Mouse (Mus musculus): ENCODE data around the gene Gpi1. TPM values are rescaled to one million over a fixed set of nuclear protein-coding genes. Genes with fewer than 3 reads are reported as not detected.

The Gpi1 gene
- 268 and 277 TPM in 2 replicates for polyA plus RNA-seq (2015; fragmentation: Nextera tagmentation; extraction: Ambion mirVana)

- H3K36me3 ChIP-seq = peaks cover 36% of the 10 kb centered on the region
- H3K27ac ChIP-seq = peak within 1 kb of the TSS; percentile 84
- peak within 1 kb of the TSS; percentile 79 for H3K4me3 ChIP-seq
- peak within 1 kb of the TSS; percentile 92 for H3K4me2 ChIP-seq (replicated peaks)
- peak; percentile 74 for ATAC-seq (ENCODE audit: low FRiP score, low read depth)
- no peaks in the 10 kb centered on the region for H3K27me3 ChIP-seq
- no peaks in the 10 kb centered on the region for H3K9me3 ChIP-seq
- under 1% methylated on average over 39 of the region's 39 CpGs for WGBS
- peak within 1 kb of the TSS; percentile 82 for H3K9ac ChIP-seq
- peaks cover 42% of the 10 kb centered on the region for H3K4me1 ChIP-seq
Observed at GRCm38 (mm10) chr7:34230116-34230515, at the start of gene Gpi1. TSS of gene Gpi1 (minus strand) at chr7:34230336.

GRCm38 (mm10) chr7:34277656-34278055 lies 47.5 kb upstream of the Gpi1 start:
- 79% methylated on average over 2 of the region's 2 CpGs for WGBS
- Histone ChIP-seq H3K9ac (no peak overlapping the region), H3K27me3 (no peaks in the 10 kb centered on the region), H3K36me3 (peaks cover 17% of the 10 kb centered on the region), H3K4me1 (peaks cover 7% of the 10 kb centered on the region), H3K27ac (no peak overlapping the region), H3K9me3 (no peaks in the 10 kb centered on the region), H3K4me2 (replicated peaks) (no peak overlapping the region), H3K4me3 (no peak overlapping the region)
- ATAC-seq (ENCODE audit: low FRiP score, low read depth) = no peak

GRCm38 (mm10) chr7:34276066-34276465 lies 45.9 kb upstream of the Gpi1 start:
- no peak for ATAC-seq (ENCODE audit: low FRiP score, low read depth)
- no peaks in the 10 kb centered on the region for H3K27me3 ChIP-seq
- no peak overlapping the region for H3K4me2 ChIP-seq (replicated peaks)
- H3K4me1 ChIP-seq = peaks cover 7% of the 10 kb centered on the region
- H3K4me3 ChIP-seq = no peak overlapping the region
- H3K9ac ChIP-seq = no peak overlapping the region
- no peak overlapping the region for H3K27ac ChIP-seq
- 92% methylated on average over 3 of the region's 3 CpGs for WGBS
- H3K36me3 ChIP-seq = peaks cover 11% of the 10 kb centered on the region
- H3K9me3 ChIP-seq = no peaks in the 10 kb centered on the region

GRCm38 (mm10) chr7:34272465-34272864 lies 42.3 kb upstream of the Gpi1 start:
- Histone ChIP-seq H3K4me2 (replicated peaks) (no peak overlapping the region), H3K36me3 (peaks cover 11% of the 10 kb centered on the region), H3K27ac (no peak overlapping the region), H3K4me3 (no peak overlapping the region), H3K9ac (no peak overlapping the region), H3K9me3 (no peaks in the 10 kb centered on the region), H3K4me1 (peaks cover 29% of the 10 kb centered on the region), H3K27me3 (no peaks in the 10 kb centered on the region)
- WGBS = 61% methylated on average over 4 of the region's 4 CpGs
- ATAC-seq (ENCODE audit: low FRiP score, low read depth) = no peak

- peaks cover 3% of the 10 kb centered on the region for H3K36me3 ChIP-seq
- no peak overlapping the region for H3K9ac ChIP-seq
- peak; percentile 69 for ATAC-seq (ENCODE audit: low FRiP score, low read depth)
- no peaks in the 10 kb centered on the region for H3K9me3 ChIP-seq
- H3K27ac ChIP-seq = peak overlapping the region; percentile 81
- H3K4me2 ChIP-seq (replicated peaks) = 0 out of 2 replicates have a peak overlapping the region, but pooled peaks have one; percentile 1
- H3K27me3 ChIP-seq = no peaks in the 10 kb centered on the region
- WGBS = 24% methylated on average over 1 of the region's 1 CpGs
- H3K4me1 ChIP-seq = peaks cover 31% of the 10 kb centered on the region
- H3K4me3 ChIP-seq = no peak overlapping the region
Observed at GRCm38 (mm10) chr7:34268463-34268862, 38.3 kb upstream of the Gpi1 start.

GRCm38 (mm10) chr7:34266421-34266820 lies 36.3 kb upstream of the Gpi1 start:
- ATAC-seq (ENCODE audit: low FRiP score, low read depth) = no peak
- H3K27ac ChIP-seq = no peak overlapping the region

GRCm38 (mm10) chr7:34265876-34266346 lies 35.8 kb upstream of the Gpi1 start:
- WGBS = 64% methylated on average over 5 of the region's 5 CpGs
- ATAC-seq (ENCODE audit: low FRiP score, low read depth) = no peak
- H3K9ac ChIP-seq = no peak overlapping the region
- H3K9me3 ChIP-seq = no peaks in the 10 kb centered on the region
- H3K4me2 ChIP-seq (replicated peaks) = no peak overlapping the region
- no peak overlapping the region for H3K27ac ChIP-seq
- peaks cover 31% of the 10 kb centered on the region for H3K4me1 ChIP-seq
- peaks cover 20% of the 10 kb centered on the region for H3K36me3 ChIP-seq
- H3K4me3 ChIP-seq = no peak overlapping the region
- H3K27me3 ChIP-seq = no peaks in the 10 kb centered on the region

More at GRCm38 (mm10) chr7:34266421-34266820, 36.3 kb upstream of the Gpi1 start:
- H3K36me3 ChIP-seq = peaks cover 19% of the 10 kb centered on the region
- peaks cover 31% of the 10 kb centered on the region for H3K4me1 ChIP-seq
- H3K27me3 ChIP-seq = no peaks in the 10 kb centered on the region
- no peak overlapping the region for H3K4me3 ChIP-seq
- no peaks in the 10 kb centered on the region for H3K9me3 ChIP-seq
- H3K4me2 ChIP-seq (replicated peaks) = no peak overlapping the region
- no peak overlapping the region for H3K9ac ChIP-seq

GRCm38 (mm10) chr7:34263437-34263836 lies 33.3 kb upstream of the Gpi1 start:
- no peaks in the 10 kb centered on the region for H3K27me3 ChIP-seq
- WGBS = 91% methylated on average over 5 of the region's 5 CpGs
- H3K27ac ChIP-seq = no peak overlapping the region; the same call in 1 of the 2 replicates
- H3K4me3 ChIP-seq = no peak overlapping the region
- no peak for ATAC-seq (ENCODE audit: low FRiP score, low read depth)
- no peak overlapping the region for H3K4me2 ChIP-seq (replicated peaks)
- H3K9me3 ChIP-seq = no peaks in the 10 kb centered on the region
- H3K36me3 ChIP-seq = peaks cover 25% of the 10 kb centered on the region
- H3K4me1 ChIP-seq = peaks cover 24% of the 10 kb centered on the region
- H3K9ac ChIP-seq = no peak overlapping the region

- Histone ChIP-seq H3K9ac (no peak overlapping the region), H3K4me1 (peaks cover 24% of the 10 kb centered on the region), H3K9me3 (no peaks in the 10 kb centered on the region), H3K27me3 (no peaks in the 10 kb centered on the region), H3K27ac (peak overlapping the region; percentile 55; the same call in 1 of the 2 replicates), H3K4me2 (replicated peaks) (no peak overlapping the region), H3K36me3 (peaks cover 56% of the 10 kb centered on the region), H3K4me3 (no peak overlapping the region)
- peak; percentile 81; the same call in 1 of the 2 replicates for ATAC-seq (ENCODE audit: low FRiP score, low read depth)
- 30% methylated on average over 1 of the region's 1 CpGs for WGBS
Observed at GRCm38 (mm10) chr7:34258407-34258806, 28.3 kb upstream of the Gpi1 start.

- 67% methylated on average over 9 of the region's 9 CpGs for WGBS
- no peaks in the 10 kb centered on the region for H3K9me3 ChIP-seq
- H3K36me3 ChIP-seq = peaks cover 56% of the 10 kb centered on the region
- ATAC-seq (ENCODE audit: low FRiP score, low read depth) = no peak
- H3K4me2 ChIP-seq (replicated peaks) = no peak overlapping the region
- no peaks in the 10 kb centered on the region for H3K27me3 ChIP-seq
- no peak overlapping the region for H3K4me3 ChIP-seq
- no peak overlapping the region for H3K9ac ChIP-seq
- H3K4me1 ChIP-seq = peaks cover 24% of the 10 kb centered on the region
- peak overlapping the region; percentile 55; the same call in 1 of the 2 replicates for H3K27ac ChIP-seq
Observed at GRCm38 (mm10) chr7:34257279-34257678, 27.1 kb upstream of the Gpi1 start.

GRCm38 (mm10) chr7:34255916-34256315 lies 25.8 kb upstream of the Gpi1 start:
- Histone ChIP-seq H3K27ac (no peak overlapping the region), H3K4me1 (peaks cover 24% of the 10 kb centered on the region), H3K36me3 (peaks cover 53% of the 10 kb centered on the region), H3K4me3 (no peak overlapping the region), H3K9ac (no peak overlapping the region), H3K4me2 (replicated peaks) (no peak overlapping the region), H3K9me3 (no peaks in the 10 kb centered on the region), H3K27me3 (no peaks in the 10 kb centered on the region)
- ATAC-seq (ENCODE audit: low FRiP score, low read depth) = no peak
- WGBS = 94% methylated on average over 1 of the region's 1 CpGs

- 71% methylated on average over 3 of the region's 3 CpGs for WGBS
- Histone ChIP-seq H3K36me3 (peaks cover 59% of the 10 kb centered on the region), H3K9me3 (no peaks in the 10 kb centered on the region), H3K4me3 (no peak overlapping the region), H3K27ac (no peak overlapping the region), H3K27me3 (no peaks in the 10 kb centered on the region), H3K9ac (0 out of 2 replicates have a peak overlapping the region, but pooled peaks have one; percentile 8), H3K4me2 (replicated peaks) (no peak overlapping the region), H3K4me1 (peaks cover 24% of the 10 kb centered on the region)
- no peak for ATAC-seq (ENCODE audit: low FRiP score, low read depth)
Observed at GRCm38 (mm10) chr7:34255137-34255536, 25.0 kb upstream of the Gpi1 start.

- H3K9me3 ChIP-seq = no peaks in the 10 kb centered on the region
- H3K4me3 ChIP-seq = no peak overlapping the region
- no peaks in the 10 kb centered on the region for H3K27me3 ChIP-seq
- 0 out of 2 replicates have a peak, but pooled peaks have one; percentile 40 for ATAC-seq (ENCODE audit: low FRiP score, low read depth)
- H3K36me3 ChIP-seq = peaks cover 76% of the 10 kb centered on the region
- 78% methylated on average over 2 of the region's 2 CpGs for WGBS
- H3K4me1 ChIP-seq = no peaks in the 10 kb centered on the region
- no peak overlapping the region for H3K9ac ChIP-seq
- no peak overlapping the region for H3K4me2 ChIP-seq (replicated peaks)
- H3K27ac ChIP-seq = no peak overlapping the region
Observed at GRCm38 (mm10) chr7:34252030-34252429, 21.9 kb upstream of the Gpi1 start.
